Mouse (Mus musculus) kidney, adult 2 months (tissue): Measurements from ENCODE around the gene Gm13290.

Experiments
- CTCF ChIP-seq: fragments of 200-500 bp; conservative IDR thresholded peaks from 2 replicates; pipeline ENCODE4 v1.5.1; 2011; ENCODE audit warnings: low read depth, mild to moderate bottlenecking, control low read depth, low read length, moderate library complexity, mixed read lengths; ENCODE audit not compliant: insufficient read depth, insufficient read length
- POLR2A ChIP-seq: fragments of 200-500 bp; IDR thresholded peaks from one replicate; pipeline ENCODE4 v1.6.1; 2011; ENCODE audit warnings: low read depth, low read length, control low read depth

- no peak for TF ChIP-seq CTCF
- TF ChIP-seq POLR2A: no peak
These were observed 46.9 kb upstream of the Gm13290 start for GRCm38 (mm10) chr4:88726727-88727126.
